Mouse (Mus musculus) midbrain, postnatal 0 days (tissue): ENCODE measurements around the gene Lmo3. TPM values are rescaled to one million over a fixed set of nuclear protein-coding genes. Genes with fewer than 3 reads are reported as not detected.

Experiments used
- ATAC-seq: fragments of 200-750 bp; cut with Nextera tagmentation; 2 replicates; pipeline ENCODE4 v1.8.0; 2017; ENCODE audit warnings: moderate number of reproducible peaks, mild to moderate bottlenecking, moderate TSS enrichment, moderate library complexity; ENCODE audit not compliant: low FRiP score
- DNase-seq: peaks from one replicate; pipeline ENCODE4 v3.0.0-alpha.2; 2015; ENCODE audit warnings: low spot score
- H3K27ac ChIP-seq: fragments of 300-500 bp; sonication (generic); 2 replicates; pipeline ENCODE4 v1.5.1; 2014; ENCODE audit warnings: low read depth, mild to moderate bottlenecking, low read length, mixed read lengths
- H3K27me3 ChIP-seq: fragments of 300-500 bp; sonication (generic); 2 replicates; pipeline ENCODE4 v1.6.1; 2014; ENCODE audit warnings: low read length, control low read depth, mixed read lengths; ENCODE audit not compliant: insufficient read depth
- H3K36me3 ChIP-seq: fragments of 300-500 bp; sonication (generic); 2 replicates; pipeline ENCODE4 v1.6.1; 2014; ENCODE audit warnings: low read length, control low read depth, mixed read lengths; ENCODE audit not compliant: insufficient read depth
- H3K4me1 ChIP-seq: fragments of 300-500 bp; sonication (generic); 2 replicates; pipeline ENCODE4 v1.6.1; 2014; ENCODE audit warnings: mild to moderate bottlenecking, control low read depth, antibody characterized with exemption, low read length, mixed read lengths; ENCODE audit not compliant: insufficient read depth
- H3K4me2 ChIP-seq: fragments of 300-500 bp; sonication (generic); 2 replicates; pipeline ENCODE4 v1.6.1; 2014; ENCODE audit warnings: low read depth, mild to moderate bottlenecking, low read length, mixed read lengths; ENCODE audit not compliant: poor library complexity, severe bottlenecking
- H3K4me3 ChIP-seq: fragments of 300-500 bp; sonication (generic); 2 replicates; pipeline ENCODE4 v1.5.1; 2014; ENCODE audit warnings: low read depth, mild to moderate bottlenecking, low read length, moderate library complexity
- H3K9ac ChIP-seq: fragments of 300-500 bp; sonication (generic); replicated peaks from 2 replicates; pipeline ENCODE4 v1.6.1; 2014; ENCODE audit warnings: mild to moderate bottlenecking, low read length, moderate library complexity, mixed read lengths; ENCODE audit not compliant: poor library complexity, severe bottlenecking
- H3K9me3 ChIP-seq: fragments of 300-500 bp; sonication (generic); 2 replicates; pipeline ENCODE4 v1.6.1; 2016; ENCODE audit warnings: low read length, control low read depth
- CTCF ChIP-seq: IDR thresholded peaks from 2 replicates; pipeline ENCODE4 v1.5.1; 2016; ENCODE audit warnings: antibody characterized with exemption, mild to moderate bottlenecking
- WGBS: fragments of 180-500 bp; shearing (Covaris S2); extraction: QIAGEN DNeasy Blood & Tissue Kit; methylation state at CpG from one replicate; pipeline ENCODE4 v1.1.7; 2014; 5-methylcytosine and 5-hydroxymethylcytosine counted together
- polyA plus RNA-seq: library from polyadenylated mRNA; unstranded; fragments of >200 nt; fragmentation: Nextera tagmentation; extraction: Ambion mirVana; gene quantifications from 2 replicates; pipeline ENCODE4 v1.2.1, GENCODE M21; 2015
- total RNA-seq: library from RNA; depleted of rRNA; stranded (reverse); fragments of >200 nt; gene quantifications from 2 replicates; pipeline ENCODE4 v1.2.3, GENCODE M21; 2014

The Lmo3 gene
- total and polyA plus RNA-seq, 2 experiments from 2014 or later: 145 to 148 TPM

DNA sequence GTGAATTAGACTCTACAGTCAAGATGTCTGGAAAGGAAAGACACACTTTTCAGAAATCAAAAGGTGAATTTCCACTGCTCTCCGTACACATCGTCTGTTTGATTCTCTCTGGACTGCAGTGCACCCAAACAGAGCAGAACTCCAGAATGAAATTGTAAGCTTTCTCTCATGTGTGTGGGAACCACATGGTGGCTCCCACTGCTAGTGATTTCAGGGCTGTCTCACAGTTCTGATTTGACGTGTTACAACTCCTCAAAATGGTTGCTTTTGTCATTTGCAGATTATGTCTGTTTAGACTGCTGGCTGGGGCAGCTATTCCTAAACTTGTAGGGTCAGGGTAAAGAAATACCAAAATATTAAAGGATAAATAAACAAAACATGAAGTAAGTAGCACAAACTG, 145.0 kb downstream of the Lmo3 start:
- H3K27me3 ChIP-seq: no peaks in the 10 kb centered on the region
- peak; percentile 56; the same call in 1 of the 2 replicates for TF ChIP-seq CTCF
- H3K4me3 ChIP-seq: no peak overlapping the region
- H3K27ac ChIP-seq: no peak overlapping the region
- 46% methylated on average over 3 of the region's 3 CpGs for WGBS
- ATAC-seq: no peak
- no peaks in the 10 kb centered on the region for H3K36me3 ChIP-seq
- no peak for DNase-seq
- H3K4me1 ChIP-seq: no peaks in the 10 kb centered on the region
- no peak overlapping the region for H3K4me2 ChIP-seq
- no peaks in the 10 kb centered on the region for H3K9me3 ChIP-seq
- H3K9ac ChIP-seq: no peak overlapping the region

DNA sequence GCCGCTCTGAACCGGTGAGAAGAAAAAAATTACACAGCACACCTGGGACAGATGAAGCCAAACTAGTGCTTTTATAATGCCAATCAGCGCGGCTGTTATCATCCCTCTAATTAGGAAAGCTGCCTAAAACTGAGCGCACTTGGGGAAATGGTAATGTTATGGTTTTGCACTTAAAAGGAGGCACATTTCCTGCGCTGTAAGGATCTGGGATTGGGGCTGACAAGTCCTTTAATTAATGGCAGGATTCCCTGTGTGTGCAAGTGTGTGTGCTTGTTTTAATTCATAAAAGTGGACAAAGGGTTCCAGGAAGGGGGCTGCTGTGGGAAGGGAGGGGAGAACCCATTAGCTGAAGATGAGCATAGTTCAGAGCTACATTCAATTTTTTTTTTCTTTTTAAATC, 154.4 kb downstream of the Lmo3 start:
- Histone ChIP-seq H3K9ac (no peak overlapping the region), H3K4me2 (no peak overlapping the region), H3K27ac (no peak overlapping the region), H3K27me3 (no peaks in the 10 kb centered on the region), H3K4me1 (no peaks in the 10 kb centered on the region), H3K4me3 (no peak overlapping the region), H3K9me3 (no peaks in the 10 kb centered on the region), H3K36me3 (no peaks in the 10 kb centered on the region)
- no peak for TF ChIP-seq CTCF
- WGBS: 23% methylated on average over 6 of the region's 6 CpGs
- no peak for DNase-seq
- peak; percentile 8; the same call in 1 of the 2 replicates for ATAC-seq

DNA sequence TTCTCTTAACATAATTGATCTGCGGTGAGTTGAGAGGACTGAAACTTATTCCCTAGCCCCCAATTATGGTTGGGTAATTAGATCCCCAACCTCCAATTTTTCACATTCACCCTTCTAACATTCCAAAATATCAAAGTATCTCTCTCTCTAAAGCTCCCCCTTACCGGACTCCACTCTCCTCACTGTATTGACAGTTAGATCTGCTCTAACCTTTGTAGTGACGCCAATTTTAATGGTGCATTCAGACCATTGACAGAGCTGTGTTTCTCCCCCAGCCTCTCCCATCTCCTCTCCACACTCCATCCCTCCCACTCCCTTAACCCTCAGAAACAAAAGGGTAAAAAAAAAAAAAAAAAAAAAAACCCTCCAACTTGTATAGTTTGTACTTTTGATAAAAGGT, 154.9 kb downstream of the Lmo3 start:
- Histone ChIP-seq H3K9ac (no peak overlapping the region), H3K4me2 (peak overlapping the region; percentile 26; the same call in 1 of the 2 replicates), H3K36me3 (no peaks in the 10 kb centered on the region), H3K4me3 (peak overlapping the region; percentile 29; the same call in 1 of the 2 replicates), H3K27me3 (no peaks in the 10 kb centered on the region), H3K27ac (no peak overlapping the region), H3K9me3 (no peaks in the 10 kb centered on the region), H3K4me1 (no peaks in the 10 kb centered on the region)
- 38% methylated on average over 3 of the region's 3 CpGs for WGBS
- ATAC-seq (0 out of 2 replicates have a peak, but pooled peaks have one; percentile 19), DNase-seq (no peak)
- TF ChIP-seq CTCF: no peak

DNA sequence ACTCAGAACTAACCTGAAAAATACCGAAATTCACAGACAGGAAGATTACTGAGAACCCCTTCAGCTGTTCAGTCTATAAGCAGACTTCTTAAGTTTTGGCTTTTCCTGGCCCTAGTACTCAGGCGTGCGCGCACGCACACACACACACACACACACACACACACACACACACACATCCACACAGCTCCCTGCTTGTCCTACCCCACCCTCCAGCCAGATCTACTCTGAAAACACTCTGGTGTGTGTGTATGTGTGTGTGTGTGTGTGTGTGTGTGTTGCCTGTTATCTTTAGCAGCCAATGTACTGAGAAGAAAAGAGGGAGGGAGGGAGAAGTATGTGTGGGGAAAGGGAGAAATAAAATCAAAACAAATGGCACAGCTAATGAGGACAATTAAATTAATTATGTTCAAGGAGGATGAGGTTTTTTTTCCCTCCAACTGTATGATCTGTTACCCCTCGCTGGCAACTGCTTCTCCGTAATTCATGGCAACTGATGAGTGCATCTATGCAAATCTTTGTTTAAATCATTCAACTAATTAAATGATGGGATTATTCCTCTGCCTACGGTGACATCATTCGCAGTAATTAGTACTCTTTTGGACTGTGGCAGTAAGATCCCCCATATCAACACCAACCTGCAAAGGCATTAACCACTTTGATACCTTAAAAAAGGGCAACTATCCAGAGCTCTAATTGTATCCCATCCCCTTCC, 157.1 kb downstream of the Lmo3 start:
- Histone ChIP-seq H3K36me3 (no peaks in the 10 kb centered on the region), H3K9me3 (no peaks in the 10 kb centered on the region), H3K4me1 (no peaks in the 10 kb centered on the region), H3K4me2 (peak overlapping the region; percentile 26; the same call in 1 of the 2 replicates), H3K9ac (peak overlapping the region; percentile 42; the same call in 1 of the 2 replicates), H3K4me3 (peak overlapping the region; percentile 29; the same call in 1 of the 2 replicates), H3K27me3 (no peaks in the 10 kb centered on the region), H3K27ac (no peak overlapping the region)
- WGBS: 44% methylated on average over 9 of the region's 9 CpGs
- DNase-seq: no peak
- ATAC-seq: no peak
- TF ChIP-seq CTCF: no peak

DNA sequence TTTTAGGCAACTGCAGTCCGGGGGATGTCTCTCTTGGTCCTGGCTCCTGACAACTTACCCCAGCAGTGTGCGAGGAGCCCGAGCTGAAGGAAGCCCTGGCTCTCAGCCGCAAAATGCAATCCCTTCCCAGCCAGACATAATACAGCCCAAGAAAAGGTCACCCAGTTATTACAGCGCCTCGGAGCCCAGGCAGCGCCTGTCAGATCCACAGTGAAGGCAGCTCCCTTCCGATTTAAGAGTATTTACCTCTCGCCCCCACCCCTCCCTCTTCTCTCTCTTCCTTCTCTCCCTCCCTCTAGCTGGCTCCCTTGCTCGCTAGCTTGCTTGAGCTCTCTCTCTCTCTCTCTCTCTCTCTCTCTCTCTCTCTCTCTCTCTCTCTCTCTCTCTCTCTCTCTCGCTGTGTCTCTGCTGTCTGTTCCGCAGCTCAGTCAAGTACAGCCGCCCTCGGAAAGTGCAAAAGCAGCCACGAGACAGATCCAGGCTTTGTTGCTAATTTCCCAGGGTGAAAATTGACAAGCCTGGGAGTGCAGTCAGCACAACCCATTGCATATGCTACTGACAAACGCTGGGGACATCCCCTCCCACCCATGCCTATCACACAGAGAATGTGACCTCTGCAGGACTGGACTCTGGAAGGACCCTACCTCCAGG, 159.0 kb downstream of the Lmo3 start:
- Histone ChIP-seq H3K27ac (peak overlapping the region; percentile 74), H3K4me3 (peak overlapping the region; percentile 54), H3K27me3 (no peaks in the 10 kb centered on the region), H3K4me2 (peak overlapping the region; percentile 71), H3K36me3 (no peaks in the 10 kb centered on the region), H3K9me3 (no peaks in the 10 kb centered on the region), H3K9ac (peak overlapping the region; percentile 68), H3K4me1 (no peaks in the 10 kb centered on the region)
- WGBS: 1% methylated on average over 16 of the region's 16 CpGs
- TF ChIP-seq CTCF: peak; percentile 8; the same call in 1 of the 2 replicates
- ATAC-seq (peak; percentile 29), DNase-seq (peak; percentile 61)
